Mouse (Mus musculus): ENCODE measurements around the gene Carhsp1. TPM values are rescaled to one million over a fixed set of nuclear protein-coding genes. Genes with fewer than 3 reads are reported as not detected.
A peak's percentile ranks its signal among the peaks of the same experiment; 100 is the strongest.

Gene Carhsp1
- polyA plus RNA-seq, 1 experiment from 2014 or later, result 132 TPM

DNA sequence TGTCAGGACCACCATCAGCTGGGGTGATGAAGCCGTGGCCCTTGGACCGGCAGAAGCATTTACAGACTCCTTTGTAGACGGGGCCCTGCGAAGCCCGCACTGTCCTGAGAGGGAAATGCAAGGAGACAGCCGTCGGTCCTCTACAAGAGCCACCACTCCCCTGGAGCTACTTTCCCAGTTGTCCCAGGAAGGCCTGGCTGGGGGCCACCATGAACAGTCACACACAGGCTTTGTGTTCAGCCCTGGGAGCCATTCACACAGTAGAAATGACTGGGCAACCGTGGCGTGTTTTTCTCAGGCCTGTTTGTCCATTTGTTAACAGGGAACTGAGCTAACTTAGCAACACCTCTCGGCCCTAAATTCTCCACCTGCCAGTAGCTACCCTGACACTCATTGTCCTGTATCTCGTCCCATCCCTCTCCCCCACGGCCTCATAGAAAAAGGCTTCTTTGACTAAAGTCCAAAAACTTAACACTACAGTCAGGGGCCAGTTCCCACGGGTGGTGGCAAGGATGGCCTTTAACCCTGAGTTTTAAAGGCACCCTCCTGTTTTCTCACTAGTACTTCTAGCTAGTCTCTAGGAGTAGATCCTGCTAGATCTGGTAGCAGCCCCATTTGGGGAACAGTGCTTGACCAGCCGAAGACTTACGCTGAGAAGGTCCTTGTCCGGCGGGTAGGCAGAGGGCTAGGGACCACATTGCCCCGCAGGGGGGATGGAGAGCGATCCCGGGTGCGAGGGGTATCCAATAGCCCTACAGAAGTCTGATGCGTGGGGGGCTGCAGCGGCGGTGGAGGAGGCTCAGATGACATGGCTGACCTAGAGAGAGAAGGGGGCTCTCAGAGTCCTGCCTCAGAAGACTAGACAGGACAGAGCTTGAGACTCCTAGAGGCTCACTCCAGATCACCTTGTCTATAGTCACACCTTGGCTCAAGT lies 8.1 kb downstream of the Carhsp1 start:
- H3K27ac ChIP-seq, result no peak overlapping the region
- H3K36me3 ChIP-seq, result peaks cover 64% of the 10 kb centered on the region
- no peaks in the 10 kb centered on the region for H3K27me3 ChIP-seq
- no peaks in the 10 kb centered on the region for H3K9me3 ChIP-seq
- H3K4me1 ChIP-seq (replicated peaks), result peaks cover 22% of the 10 kb centered on the region
- WGBS, result 88% methylated on average over 24 of the region's 24 CpGs
- H3K4me2 ChIP-seq, result no peak overlapping the region
- ATAC-seq (ENCODE audit: insufficient number of reproducible peaks, insufficient read depth, low FRiP score, low TSS enrichment, low read depth), result no peak
- H3K4me3 ChIP-seq (replicated peaks), result no peak overlapping the region
- no peak overlapping the region for H3K9ac ChIP-seq (replicated peaks)

DNA sequence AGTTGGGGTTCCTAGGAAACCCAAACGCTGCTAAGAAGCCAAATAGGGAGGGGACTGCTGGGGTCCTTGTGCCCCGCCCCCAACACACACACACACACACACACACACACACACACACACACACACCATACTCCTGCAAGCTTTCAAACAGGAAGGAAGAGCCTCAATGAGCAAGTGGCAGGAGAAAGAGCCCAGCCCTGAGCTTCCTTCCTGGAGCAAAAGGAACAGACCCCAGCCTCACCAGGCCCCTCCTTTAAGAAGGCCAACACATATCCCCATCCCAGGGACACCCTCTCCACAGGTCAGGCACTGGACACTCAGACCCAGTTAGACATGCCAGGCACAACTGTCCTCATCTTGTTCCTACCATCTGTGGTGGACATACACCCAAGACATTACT lies 8.9 kb downstream of the Carhsp1 start:
- Histone ChIP-seq H3K9ac (replicated peaks) (no peak overlapping the region), H3K27ac (no peak overlapping the region), H3K4me2 (no peak overlapping the region), H3K4me3 (replicated peaks) (no peak overlapping the region), H3K27me3 (no peaks in the 10 kb centered on the region), H3K4me1 (replicated peaks) (peaks cover 14% of the 10 kb centered on the region), H3K9me3 (no peaks in the 10 kb centered on the region), H3K36me3 (peaks cover 71% of the 10 kb centered on the region)
- ATAC-seq (ENCODE audit: insufficient number of reproducible peaks, insufficient read depth, low FRiP score, low TSS enrichment, low read depth), result no peak
- WGBS, result 80% methylated on average over 2 of the region's 2 CpGs

DNA sequence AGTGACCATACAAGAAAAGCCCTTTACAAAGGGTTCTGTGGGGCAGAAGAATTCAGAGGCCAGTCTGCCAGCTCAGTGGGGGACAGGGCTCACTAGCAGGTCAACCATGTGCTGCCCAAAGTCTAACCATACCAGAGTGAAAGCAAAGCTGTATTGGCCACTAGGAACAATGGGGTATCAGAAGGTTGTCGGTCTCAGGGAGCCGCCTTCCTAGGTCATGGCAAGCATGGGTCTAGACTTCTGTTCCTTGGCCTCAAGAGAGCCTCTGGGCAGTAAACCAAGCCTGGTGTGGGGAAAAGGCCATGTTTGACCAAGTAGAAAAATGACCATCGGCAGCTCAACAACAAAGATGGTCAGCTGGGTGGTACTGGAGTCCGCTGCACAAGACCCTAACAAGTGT lies 13.2 kb downstream of the Carhsp1 start:
- H3K4me1 ChIP-seq (replicated peaks), result no peaks in the 10 kb centered on the region
- no peak overlapping the region for H3K27ac ChIP-seq
- 96% methylated on average over 4 of the region's 4 CpGs for WGBS
- peaks cover 92% of the 10 kb centered on the region for H3K36me3 ChIP-seq
- H3K4me3 ChIP-seq (replicated peaks), result no peak overlapping the region
- no peaks in the 10 kb centered on the region for H3K9me3 ChIP-seq
- H3K9ac ChIP-seq (replicated peaks), result no peak overlapping the region
- no peak for ATAC-seq (ENCODE audit: insufficient number of reproducible peaks, insufficient read depth, low FRiP score, low TSS enrichment, low read depth)
- H3K4me2 ChIP-seq, result no peak overlapping the region
- H3K27me3 ChIP-seq, result no peaks in the 10 kb centered on the region

DNA sequence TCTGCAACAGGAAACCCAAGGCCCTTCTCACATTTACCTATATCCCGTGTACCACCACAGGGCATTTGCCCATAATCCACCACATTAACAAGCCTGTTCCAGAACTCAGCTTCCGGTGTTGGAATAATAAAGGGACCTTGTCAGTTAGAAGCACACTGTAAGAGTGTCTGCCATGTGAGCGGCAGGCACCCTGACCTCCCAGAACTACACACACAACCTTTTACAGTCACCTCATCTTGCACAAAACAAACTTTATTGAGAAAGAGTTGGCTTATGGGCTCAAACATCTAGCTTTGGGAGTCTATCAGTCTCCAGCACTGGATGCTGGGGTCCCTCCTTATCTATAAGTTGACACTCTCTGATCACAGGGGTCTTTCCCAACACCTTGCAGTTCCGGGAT lies 13.6 kb downstream of the Carhsp1 start:
- H3K27me3 ChIP-seq, result no peaks in the 10 kb centered on the region
- H3K9ac ChIP-seq (replicated peaks), result no peak overlapping the region
- no peak for ATAC-seq (ENCODE audit: insufficient number of reproducible peaks, insufficient read depth, low FRiP score, low TSS enrichment, low read depth)
- H3K27ac ChIP-seq, result no peak overlapping the region
- 78% methylated on average over 4 of the region's 4 CpGs for WGBS
- H3K36me3 ChIP-seq, result peaks cover 87% of the 10 kb centered on the region
- no peak overlapping the region for H3K4me3 ChIP-seq (replicated peaks)
- H3K4me2 ChIP-seq, result no peak overlapping the region
- no peaks in the 10 kb centered on the region for H3K4me1 ChIP-seq (replicated peaks)
- no peaks in the 10 kb centered on the region for H3K9me3 ChIP-seq

DNA sequence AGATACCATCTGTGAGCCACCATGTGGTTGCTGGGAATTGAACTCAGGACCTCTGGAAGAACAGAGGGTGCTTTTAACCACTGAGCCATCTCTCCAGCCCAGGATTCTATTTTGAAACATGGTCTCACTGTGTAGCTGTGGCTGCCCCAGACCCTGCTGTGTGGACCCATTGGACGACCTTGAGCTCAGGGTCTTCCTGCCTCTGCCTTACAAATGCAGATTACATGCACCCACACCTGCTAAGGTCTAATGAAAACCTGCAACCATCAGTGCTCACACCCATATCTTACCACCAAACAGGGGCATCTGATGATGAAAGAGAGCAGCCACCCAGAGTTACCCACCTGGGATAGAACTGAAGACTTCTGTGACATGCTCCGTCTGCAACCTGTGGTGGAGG lies 15.7 kb downstream of the Carhsp1 start:
- Histone ChIP-seq H3K9ac (replicated peaks) (no peak overlapping the region), H3K36me3 (peaks cover 83% of the 10 kb centered on the region), H3K4me1 (replicated peaks) (no peaks in the 10 kb centered on the region), H3K27ac (no peak overlapping the region), H3K4me2 (no peak overlapping the region), H3K27me3 (no peaks in the 10 kb centered on the region), H3K4me3 (replicated peaks) (no peak overlapping the region), H3K9me3 (no peaks in the 10 kb centered on the region)
- no peak for ATAC-seq (ENCODE audit: insufficient number of reproducible peaks, insufficient read depth, low FRiP score, low TSS enrichment, low read depth)
- 75% methylated on average over 2 of the region's 2 CpGs for WGBS

DNA sequence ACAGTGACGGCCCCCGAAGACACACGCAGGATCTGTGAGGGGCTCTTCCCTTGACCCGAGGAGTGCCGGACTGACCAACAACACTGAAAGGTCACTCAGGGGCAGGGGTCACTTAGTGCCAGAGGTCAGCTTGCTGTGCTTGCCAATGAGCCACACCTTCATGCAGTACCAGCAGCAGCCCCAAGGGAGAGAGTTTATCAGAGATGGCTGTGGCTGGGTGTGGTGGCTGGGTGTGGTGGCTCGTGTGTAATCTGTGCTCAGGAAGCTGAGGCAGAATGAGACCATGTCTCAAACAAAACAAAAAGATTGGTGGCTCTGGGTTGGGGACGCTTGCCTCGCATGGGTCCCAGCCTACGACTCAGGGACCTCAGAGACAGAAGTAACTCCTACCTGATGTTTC lies 16.4 kb downstream of the Carhsp1 start:
- Histone ChIP-seq H3K36me3 (peaks cover 86% of the 10 kb centered on the region), H3K27ac (no peak overlapping the region), H3K27me3 (no peaks in the 10 kb centered on the region), H3K9me3 (no peaks in the 10 kb centered on the region), H3K4me1 (replicated peaks) (no peaks in the 10 kb centered on the region), H3K4me2 (no peak overlapping the region), H3K9ac (replicated peaks) (no peak overlapping the region), H3K4me3 (replicated peaks) (no peak overlapping the region)
- 83% methylated on average over 9 of the region's 9 CpGs for WGBS
- no peak for ATAC-seq (ENCODE audit: insufficient number of reproducible peaks, insufficient read depth, low FRiP score, low TSS enrichment, low read depth)

DNA sequence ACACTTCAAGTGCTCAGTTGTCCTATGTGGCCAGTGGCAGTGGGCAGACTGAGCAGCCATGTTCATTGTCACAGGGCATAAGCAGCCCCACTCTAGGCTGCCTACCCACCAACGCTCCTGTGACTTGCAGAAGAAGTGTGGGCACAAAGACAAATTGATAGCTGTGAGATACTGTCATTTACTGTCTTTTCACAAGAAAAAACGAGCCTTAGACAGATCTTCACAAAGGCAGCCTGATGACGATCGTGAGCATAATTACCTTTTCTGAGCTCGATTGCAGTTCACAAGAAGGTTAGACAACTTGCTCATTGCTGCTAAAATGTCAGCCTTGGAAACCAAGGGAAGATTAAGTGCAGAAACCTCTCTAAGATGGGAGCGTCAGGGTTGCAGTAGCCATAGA lies 16.8 kb downstream of the Carhsp1 start:
- no peaks in the 10 kb centered on the region for H3K27me3 ChIP-seq
- WGBS, result 77% methylated on average over 6 of the region's 6 CpGs
- no peak for ATAC-seq (ENCODE audit: insufficient number of reproducible peaks, insufficient read depth, low FRiP score, low TSS enrichment, low read depth)

DNA sequence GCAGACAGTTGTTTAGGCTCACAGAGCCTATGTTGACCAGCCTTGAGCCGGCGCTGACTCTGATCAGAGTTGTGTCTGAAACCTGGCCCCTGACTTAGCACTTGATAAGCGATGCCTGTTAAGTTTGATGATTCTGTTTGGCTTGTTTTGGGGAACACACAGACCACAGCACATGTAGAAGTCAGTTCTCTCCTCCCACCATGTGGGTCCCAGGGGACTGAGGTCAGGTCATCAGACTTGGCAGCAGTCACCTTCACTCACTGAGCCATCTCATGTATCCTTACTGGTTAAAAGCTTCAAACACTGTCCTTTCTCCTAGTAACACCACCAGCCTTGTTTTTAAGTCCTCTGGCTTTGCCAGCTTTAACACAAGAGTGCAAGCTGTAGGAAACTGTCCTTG lies 21.9 kb downstream of the Carhsp1 start:
- H3K9me3 ChIP-seq, result no peaks in the 10 kb centered on the region
- 95% methylated on average over 3 of the region's 3 CpGs for WGBS

More for the DNA sequence above, 16.8 kb downstream of the Carhsp1 start:
- Histone ChIP-seq H3K27ac (no peak overlapping the region), H3K36me3 (peaks cover 86% of the 10 kb centered on the region), H3K9ac (replicated peaks) (no peak overlapping the region), H3K9me3 (no peaks in the 10 kb centered on the region), H3K4me3 (replicated peaks) (no peak overlapping the region), H3K4me2 (no peak overlapping the region), H3K4me1 (replicated peaks) (no peaks in the 10 kb centered on the region)

DNA sequence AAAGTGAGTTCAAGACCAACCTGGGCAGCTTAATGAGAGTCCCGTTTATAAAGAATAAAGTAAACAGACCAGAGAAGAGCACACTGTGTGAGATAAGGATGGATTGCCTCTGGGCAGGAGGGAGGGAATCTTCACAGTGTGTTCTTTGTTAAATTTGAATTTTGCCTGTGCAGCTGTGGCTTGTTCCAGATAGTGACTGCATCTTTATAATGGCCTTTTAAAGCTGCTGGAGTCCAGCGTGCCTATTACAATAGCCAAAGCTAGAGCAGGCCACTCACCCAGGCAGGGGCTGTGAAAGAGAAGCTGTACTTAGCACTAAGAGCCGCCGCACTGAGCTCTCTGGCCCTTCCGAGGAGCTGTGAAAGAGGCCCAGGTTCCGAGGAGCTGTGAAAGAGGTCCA lies 26.4 kb downstream of the Carhsp1 start:
- Histone ChIP-seq H3K27ac (no peak overlapping the region), H3K36me3 (peaks cover 92% of the 10 kb centered on the region), H3K4me3 (replicated peaks) (no peak overlapping the region), H3K4me1 (replicated peaks) (no peaks in the 10 kb centered on the region), H3K4me2 (no peak overlapping the region), H3K27me3 (no peaks in the 10 kb centered on the region), H3K9ac (replicated peaks) (no peak overlapping the region), H3K9me3 (no peaks in the 10 kb centered on the region)
- ATAC-seq (ENCODE audit: insufficient number of reproducible peaks, insufficient read depth, low FRiP score, low TSS enrichment, low read depth), result no peak
- 83% methylated on average over 6 of the region's 6 CpGs for WGBS

More for the DNA sequence above, 21.9 kb downstream of the Carhsp1 start:
- no peak overlapping the region for H3K9ac ChIP-seq (replicated peaks)
- H3K4me2 ChIP-seq, result no peak overlapping the region
- ATAC-seq (ENCODE audit: insufficient number of reproducible peaks, insufficient read depth, low FRiP score, low TSS enrichment, low read depth), result no peak
- H3K27ac ChIP-seq, result no peak overlapping the region
- no peaks in the 10 kb centered on the region for H3K4me1 ChIP-seq (replicated peaks)
- peaks cover 88% of the 10 kb centered on the region for H3K36me3 ChIP-seq
- H3K27me3 ChIP-seq, result no peaks in the 10 kb centered on the region
- H3K4me3 ChIP-seq (replicated peaks), result no peak overlapping the region

DNA sequence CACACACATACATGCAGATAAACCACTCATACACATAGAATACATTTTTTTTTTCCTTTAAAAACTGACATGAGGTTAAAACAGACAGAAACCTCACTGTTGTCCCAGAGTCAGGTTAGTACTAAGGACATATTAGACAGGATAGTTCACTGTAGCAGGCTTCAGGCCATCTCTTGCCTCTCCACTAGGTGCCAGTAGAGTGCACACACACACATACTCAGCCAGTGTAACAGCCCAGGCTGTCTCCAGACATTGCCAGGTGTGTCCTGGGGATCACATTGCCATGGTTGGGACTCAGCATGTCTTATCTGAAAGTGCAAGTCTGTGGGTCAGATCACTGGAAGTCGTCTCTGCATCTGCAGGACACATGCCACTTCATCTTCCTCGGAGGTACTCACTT lies 28.1 kb downstream of the Carhsp1 start:
- peaks cover 78% of the 10 kb centered on the region for H3K36me3 ChIP-seq

DNA sequence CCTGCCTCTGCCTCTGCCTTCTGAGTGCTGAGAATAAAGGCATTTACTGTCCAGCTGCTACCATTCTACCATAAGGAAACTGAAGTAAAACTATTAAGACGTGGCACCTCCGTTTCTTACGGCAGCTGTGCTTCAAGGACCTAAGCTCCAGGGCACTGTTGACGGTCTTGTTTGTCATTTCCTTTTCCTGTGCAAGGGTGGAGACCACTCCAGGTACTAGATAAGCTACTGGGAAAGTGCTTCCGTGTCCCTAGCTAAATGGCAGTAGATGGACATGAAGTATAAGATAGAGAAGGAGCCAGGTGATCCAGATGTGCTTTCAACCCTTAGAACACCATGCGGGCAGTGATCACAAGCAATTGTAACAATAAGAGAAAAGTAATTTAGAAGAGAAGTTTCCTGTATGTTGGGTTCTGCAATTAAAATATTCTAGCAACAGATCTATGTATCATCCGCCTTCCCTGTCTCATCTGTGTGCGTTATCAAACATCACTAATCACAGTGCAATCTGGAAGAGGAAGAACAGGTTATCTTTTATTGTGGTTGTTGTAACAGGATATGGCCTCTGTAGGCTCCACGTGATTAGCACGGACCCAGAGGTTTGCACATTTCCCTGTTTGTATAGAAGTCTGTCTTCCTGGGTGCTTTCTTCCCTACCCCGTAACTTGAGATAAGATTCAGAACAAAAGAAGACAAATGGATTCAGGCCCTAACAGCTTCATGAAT lies 32.3 kb downstream of the Carhsp1 start:
- 89% methylated on average over 11 of the region's 11 CpGs for WGBS
- Histone ChIP-seq H3K27me3 (no peaks in the 10 kb centered on the region), H3K4me3 (replicated peaks) (no peak overlapping the region), H3K9me3 (no peaks in the 10 kb centered on the region), H3K9ac (replicated peaks) (no peak overlapping the region), H3K4me2 (no peak overlapping the region), H3K27ac (no peak overlapping the region), H3K4me1 (replicated peaks) (peaks cover 16% of the 10 kb centered on the region; the same call in 1 of the 2 replicates), H3K36me3 (peaks cover 51% of the 10 kb centered on the region)
- ATAC-seq (ENCODE audit: insufficient number of reproducible peaks, insufficient read depth, low FRiP score, low TSS enrichment, low read depth), result no peak

More for the DNA sequence above, 28.1 kb downstream of the Carhsp1 start:
- no peak overlapping the region for H3K4me3 ChIP-seq (replicated peaks)
- H3K27me3 ChIP-seq, result no peaks in the 10 kb centered on the region
- no peak overlapping the region for H3K4me2 ChIP-seq
- H3K9ac ChIP-seq (replicated peaks), result no peak overlapping the region
- H3K9me3 ChIP-seq, result no peaks in the 10 kb centered on the region
- H3K4me1 ChIP-seq (replicated peaks), result no peaks in the 10 kb centered on the region
- no peak overlapping the region for H3K27ac ChIP-seq
- WGBS, result 76% methylated on average over 2 of the region's 2 CpGs
- peak; percentile 71; the same call in 1 of the 2 replicates for ATAC-seq (ENCODE audit: insufficient number of reproducible peaks, insufficient read depth, low FRiP score, low TSS enrichment, low read depth)

Measured in limb, embryonic 12.5 days (tissue).